Mouse (Mus musculus): ENCODE measurements around the gene Pex12. TPM values are rescaled to one million over a fixed set of nuclear protein-coding genes. Genes with fewer than 3 reads are reported as not detected.

Pex12 gene
- polyA plus RNA-seq, 1 experiment from 2014 or later = 13.6 TPM

GRCm38 (mm10) chr11:83292251-83292587, 10.2 kb downstream of the Pex12 start:
- Histone ChIP-seq H3K4me1 (ENCODE audit: control insufficient read depth, insufficient read depth, low read length) (peaks cover 15% of the 10 kb centered on the region), H3K27ac (ENCODE audit: low read length) (peak overlapping the region; percentile 50; the same call in 1 of the 2 replicates), H3K9ac (ENCODE audit: low read length) (peak overlapping the region; percentile 79), H3K4me2 (ENCODE audit: low read depth, low read length) (peak overlapping the region; percentile 82), H3K4me3 (replicated peaks; ENCODE audit: low read length) (peak overlapping the region; percentile 63), H3K36me3 (ENCODE audit: control insufficient read depth, insufficient read depth, low read length) (peaks cover 5% of the 10 kb centered on the region; the same call in 1 of the 2 replicates), H3K9me3 (replicated peaks; ENCODE audit: control insufficient read depth, low read length) (no peaks in the 10 kb centered on the region), H3K27me3 (ENCODE audit: control insufficient read depth, insufficient read depth, low read length) (no peaks in the 10 kb centered on the region)
- no peak for ATAC-seq (ENCODE audit: insufficient read depth, low FRiP score)
- WGBS = 1% methylated on average over 5 of the region's 5 CpGs

GRCm38 (mm10) chr11:83291375-83292250, 10.8 kb downstream of the Pex12 start:
- Histone ChIP-seq H3K27me3 (ENCODE audit: control insufficient read depth, insufficient read depth, low read length) (no peaks in the 10 kb centered on the region), H3K4me2 (ENCODE audit: low read depth, low read length) (peak overlapping the region; percentile 82), H3K36me3 (ENCODE audit: control insufficient read depth, insufficient read depth, low read length) (peaks cover 5% of the 10 kb centered on the region; the same call in 1 of the 2 replicates), H3K4me3 (replicated peaks; ENCODE audit: low read length) (peak overlapping the region; percentile 63), H3K9ac (ENCODE audit: low read length) (peak overlapping the region; percentile 79), H3K9me3 (replicated peaks; ENCODE audit: control insufficient read depth, low read length) (no peaks in the 10 kb centered on the region), H3K4me1 (ENCODE audit: control insufficient read depth, insufficient read depth, low read length) (peaks cover 12% of the 10 kb centered on the region), H3K27ac (ENCODE audit: low read length) (peak overlapping the region; percentile 84)
- WGBS = under 1% methylated on average over 38 of the region's 38 CpGs
- ATAC-seq (ENCODE audit: insufficient read depth, low FRiP score) = peak; percentile 100

GRCm38 (mm10) chr11:83289633-83290032, 12.8 kb downstream of the Pex12 start:
- 82% methylated on average over 2 of the region's 2 CpGs for WGBS
- H3K9me3 ChIP-seq (replicated peaks; ENCODE audit: control insufficient read depth, low read length) = no peaks in the 10 kb centered on the region
- peaks cover 12% of the 10 kb centered on the region for H3K4me1 ChIP-seq (ENCODE audit: control insufficient read depth, insufficient read depth, low read length)
- H3K4me2 ChIP-seq (ENCODE audit: low read depth, low read length) = no peak overlapping the region
- H3K36me3 ChIP-seq (ENCODE audit: control insufficient read depth, insufficient read depth, low read length) = no peaks in the 10 kb centered on the region
- H3K27ac ChIP-seq (ENCODE audit: low read length) = no peak overlapping the region
- H3K27me3 ChIP-seq (ENCODE audit: control insufficient read depth, insufficient read depth, low read length) = no peaks in the 10 kb centered on the region
- H3K9ac ChIP-seq (ENCODE audit: low read length) = no peak overlapping the region
- no peak overlapping the region for H3K4me3 ChIP-seq (replicated peaks; ENCODE audit: low read length)
- ATAC-seq (ENCODE audit: insufficient read depth, low FRiP score) = no peak

GRCm38 (mm10) chr11:83289036-83289435, 13.3 kb downstream of the Pex12 start:
- Histone ChIP-seq H3K9me3 (replicated peaks; ENCODE audit: control insufficient read depth, low read length) (no peaks in the 10 kb centered on the region), H3K27me3 (ENCODE audit: control insufficient read depth, insufficient read depth, low read length) (no peaks in the 10 kb centered on the region), H3K9ac (ENCODE audit: low read length) (no peak overlapping the region), H3K36me3 (ENCODE audit: control insufficient read depth, insufficient read depth, low read length) (no peaks in the 10 kb centered on the region), H3K4me3 (replicated peaks; ENCODE audit: low read length) (no peak overlapping the region), H3K4me1 (ENCODE audit: control insufficient read depth, insufficient read depth, low read length) (peaks cover 10% of the 10 kb centered on the region), H3K4me2 (ENCODE audit: low read depth, low read length) (no peak overlapping the region), H3K27ac (ENCODE audit: low read length) (no peak overlapping the region)
- 88% methylated on average over 5 of the region's 5 CpGs for WGBS
- no peak for ATAC-seq (ENCODE audit: insufficient read depth, low FRiP score)

- no peaks in the 10 kb centered on the region for H3K27me3 ChIP-seq (ENCODE audit: control insufficient read depth, insufficient read depth, low read length)
- 60% methylated on average over 1 of the region's 1 CpGs for WGBS
- H3K4me2 ChIP-seq (ENCODE audit: low read depth, low read length) = no peak within 1 kb of the TSS
- H3K9ac ChIP-seq (ENCODE audit: low read length) = no peak within 1 kb of the TSS
- no peak within 1 kb of the TSS for H3K27ac ChIP-seq (ENCODE audit: low read length)
- peaks cover 3% of the 10 kb centered on the region; the same call in 1 of the 2 replicates for H3K4me1 ChIP-seq (ENCODE audit: control insufficient read depth, insufficient read depth, low read length)
- H3K9me3 ChIP-seq (replicated peaks; ENCODE audit: control insufficient read depth, low read length) = no peaks in the 10 kb centered on the region
- no peaks in the 10 kb centered on the region for H3K36me3 ChIP-seq (ENCODE audit: control insufficient read depth, insufficient read depth, low read length)
- no peak within 1 kb of the TSS for H3K4me3 ChIP-seq (replicated peaks; ENCODE audit: low read length)
- no peak for ATAC-seq (ENCODE audit: insufficient read depth, low FRiP score)
These were observed 15.8 kb downstream of the Pex12 start, which contains the start of gene Slfn14 for GRCm38 (mm10) chr11:83286566-83286965. Slfn14 (minus strand) TSS chr11:83286726.

GRCm38 (mm10) chr11:83285627-83286026, 16.8 kb downstream of the Pex12 start:
- Histone ChIP-seq H3K4me1 (ENCODE audit: control insufficient read depth, insufficient read depth, low read length) (no peaks in the 10 kb centered on the region), H3K9ac (ENCODE audit: low read length) (no peak overlapping the region), H3K27me3 (ENCODE audit: control insufficient read depth, insufficient read depth, low read length) (no peaks in the 10 kb centered on the region), H3K36me3 (ENCODE audit: control insufficient read depth, insufficient read depth, low read length) (no peaks in the 10 kb centered on the region), H3K9me3 (replicated peaks; ENCODE audit: control insufficient read depth, low read length) (no peaks in the 10 kb centered on the region), H3K4me3 (replicated peaks; ENCODE audit: low read length) (no peak overlapping the region), H3K27ac (ENCODE audit: low read length) (no peak overlapping the region), H3K4me2 (ENCODE audit: low read depth, low read length) (no peak overlapping the region)
- no peak for ATAC-seq (ENCODE audit: insufficient read depth, low FRiP score)
- WGBS = 86% methylated on average over 4 of the region's 4 CpGs

GRCm38 (mm10) chr11:83282084-83282483, 20.3 kb downstream of the Pex12 start:
- Histone ChIP-seq H3K36me3 (ENCODE audit: control insufficient read depth, insufficient read depth, low read length) (no peaks in the 10 kb centered on the region), H3K4me1 (ENCODE audit: control insufficient read depth, insufficient read depth, low read length) (no peaks in the 10 kb centered on the region), H3K27me3 (ENCODE audit: control insufficient read depth, insufficient read depth, low read length) (no peaks in the 10 kb centered on the region), H3K27ac (ENCODE audit: low read length) (no peak overlapping the region), H3K9ac (ENCODE audit: low read length) (no peak overlapping the region), H3K9me3 (replicated peaks; ENCODE audit: control insufficient read depth, low read length) (no peaks in the 10 kb centered on the region), H3K4me2 (ENCODE audit: low read depth, low read length) (no peak overlapping the region), H3K4me3 (replicated peaks; ENCODE audit: low read length) (no peak overlapping the region)
- ATAC-seq (ENCODE audit: insufficient read depth, low FRiP score) = no peak
- 61% methylated on average over 2 of the region's 2 CpGs for WGBS

GRCm38 (mm10) chr11:83279691-83280090, 22.7 kb downstream of the Pex12 start:
- WGBS = 67% methylated on average over 6 of the region's 6 CpGs
- Histone ChIP-seq H3K4me2 (ENCODE audit: low read depth, low read length) (no peak overlapping the region), H3K27ac (ENCODE audit: low read length) (no peak overlapping the region), H3K36me3 (ENCODE audit: control insufficient read depth, insufficient read depth, low read length) (no peaks in the 10 kb centered on the region), H3K9me3 (replicated peaks; ENCODE audit: control insufficient read depth, low read length) (no peaks in the 10 kb centered on the region), H3K9ac (ENCODE audit: low read length) (no peak overlapping the region), H3K4me1 (ENCODE audit: control insufficient read depth, insufficient read depth, low read length) (no peaks in the 10 kb centered on the region; the same call in 1 of the 2 replicates), H3K4me3 (replicated peaks; ENCODE audit: low read length) (no peak overlapping the region), H3K27me3 (ENCODE audit: control insufficient read depth, insufficient read depth, low read length) (no peaks in the 10 kb centered on the region)
- no peak for ATAC-seq (ENCODE audit: insufficient read depth, low FRiP score)

- Histone ChIP-seq H3K9me3 (replicated peaks; ENCODE audit: control insufficient read depth, low read length) (no peaks in the 10 kb centered on the region), H3K27ac (ENCODE audit: low read length) (no peak overlapping the region), H3K4me3 (replicated peaks; ENCODE audit: low read length) (no peak overlapping the region), H3K27me3 (ENCODE audit: control insufficient read depth, insufficient read depth, low read length) (no peaks in the 10 kb centered on the region), H3K4me1 (ENCODE audit: control insufficient read depth, insufficient read depth, low read length) (no peaks in the 10 kb centered on the region; the same call in 1 of the 2 replicates), H3K36me3 (ENCODE audit: control insufficient read depth, insufficient read depth, low read length) (no peaks in the 10 kb centered on the region), H3K9ac (ENCODE audit: low read length) (no peak overlapping the region), H3K4me2 (ENCODE audit: low read depth, low read length) (no peak overlapping the region)
- 77% methylated on average over 4 of the region's 4 CpGs for WGBS
- no peak for ATAC-seq (ENCODE audit: insufficient read depth, low FRiP score)
These were observed 23.4 kb downstream of the Pex12 start for GRCm38 (mm10) chr11:83279024-83279423.

Data from stomach, embryonic 16.5 days (tissue).